ENCODE assay signal across 11 mouse cellular contexts in genomic region chr11:59584539-59584938, GRCm38 (mm10). TPM values are rescaled to one million over a fixed set of nuclear protein-coding genes. Genes with fewer than 3 reads are reported as not detected.
DNase-seq lines count a peak whose midpoint lies in the region; ATAC-seq and TF ChIP-seq lines count a peak whose summit lies in the region.
"Had no signal": no experiment of that assay in that cellular context is flagged by ENCODE, and none has a peak within 500 bp of the region (broad histone marks: within the 10 kb centered on the region; RNA-seq: fewer than 3 reads in every experiment).

No protein-coding gene starts in this region.

- no peak overlapping the region for H3K4me3 ChIP-seq in hindbrain, embryonic 10.5 days
- no peak overlapping the region for H3K4me3 ChIP-seq in hindbrain, postnatal 0 days (ENCODE audit: low read length)
- H3K4me3 ChIP-seq: hindbrain, embryonic 12.5 days; limb, embryonic 15.5 days had no signal

- WGBS in hindbrain, embryonic 10.5 days: 40% methylated on average over 6 of the region's 6 CpGs
- WGBS in hindbrain, postnatal 0 days: 41% methylated on average over 6 of the region's 6 CpGs

- H3K27ac ChIP-seq in hindbrain, embryonic 10.5 days: no peak overlapping the region
- no peak overlapping the region for H3K27ac ChIP-seq in hindbrain, postnatal 0 days
- H3K27ac ChIP-seq: hindbrain, embryonic 12.5 days; limb, embryonic 15.5 days had no signal

- no peaks in the 10 kb centered on the region for H3K27me3 ChIP-seq in hindbrain, embryonic 10.5 days (ENCODE audit: insufficient read depth, poor library complexity, severe bottlenecking)
- no peaks in the 10 kb centered on the region for H3K27me3 ChIP-seq in hindbrain, postnatal 0 days (ENCODE audit: insufficient read depth, low read length)
- H3K27me3 ChIP-seq: hindbrain, embryonic 12.5 days; limb, embryonic 15.5 days had no signal

- no peak overlapping the region for H3K4me2 ChIP-seq in hindbrain, postnatal 0 days (ENCODE audit: low read depth, low read length)
- H3K4me2 ChIP-seq: hindbrain, embryonic 12.5 days; limb, embryonic 15.5 days had no signal

- no peaks in the 10 kb centered on the region for H3K36me3 ChIP-seq in hindbrain, embryonic 10.5 days
- H3K36me3 ChIP-seq in hindbrain, postnatal 0 days (ENCODE audit: insufficient read depth, low read length): no peaks in the 10 kb centered on the region
- H3K36me3 ChIP-seq: hindbrain, embryonic 12.5 days; limb, embryonic 15.5 days had no signal

- no peak overlapping the region for H3K9ac ChIP-seq in hindbrain, postnatal 0 days (replicated peaks; ENCODE audit: low read length)
- H3K9ac ChIP-seq: hindbrain, embryonic 12.5 days; limb, embryonic 15.5 days had no signal

- TF ChIP-seq CTCF in hindbrain, postnatal 0 days (IDR thresholded peaks at IDR 0.05; ENCODE audit: low read depth): no peak

- H3K9me3 ChIP-seq in hindbrain, embryonic 10.5 days: no peaks in the 10 kb centered on the region
- H3K9me3 ChIP-seq in hindbrain, postnatal 0 days (ENCODE audit: low read length): no peaks in the 10 kb centered on the region
- H3K9me3 ChIP-seq: hindbrain, embryonic 12.5 days; limb, embryonic 15.5 days had no signal

- intact Hi-C loops in left cerebral cortex, postnatal 10 days (cut with DNase I): no loop called here

- DNase-seq in hindbrain, embryonic 10.5 days (ENCODE audit: low spot score): peak; percentile 39
- no peak for DNase-seq in hindbrain, postnatal 0 days (ENCODE audit: low spot score)
- peak; percentile 41 for DNase-seq in urinary bladder, postnatal 14 days (ENCODE audit: low spot score)
- DNase-seq in urinary bladder, adult 2 months (ENCODE audit: low spot score): no peak
- peak; percentile 61 for DNase-seq in forelimb bud, embryonic 11.5 days (ENCODE audit: low read depth, low spot score)
- DNase-seq in thymus, postnatal 25 days: peak; percentile 5
- no peak for DNase-seq in left cerebral cortex, adult 9 months (ENCODE audit: low spot score in 2 of 2)
- no peak for DNase-seq in left cerebral cortex, postnatal 10 days (ENCODE audit: extremely low spot score in 1 of 2, low spot score in 2 of 2)
- DNase-seq: cerebellum, adult 11 months had no signal

- no peaks in the 10 kb centered on the region for H3K4me1 ChIP-seq in hindbrain, embryonic 10.5 days (replicated peaks)
- H3K4me1 ChIP-seq in hindbrain, postnatal 0 days (ENCODE audit: insufficient read depth, low read length): no peaks in the 10 kb centered on the region
- H3K4me1 ChIP-seq: hindbrain, embryonic 12.5 days; limb, embryonic 15.5 days had no signal

- ATAC-seq in hindbrain, postnatal 0 days: no peak

RNA-seq across cellular contexts. Expression of gene Olfr222, which starts 8.5 kb away (rescaled TPM):
- not detected in 2 replicates for polyA plus RNA-seq in hindbrain, embryonic 10.5 days (2016; fragmentation: Nextera tagmentation; extraction: Ambion mirVana)
- not detected in 2 replicates for total RNA-seq in hindbrain, postnatal 0 days (2014; rRNA removed)
- polyA plus RNA-seq in hindbrain, postnatal 0 days (2015; fragmentation: Nextera tagmentation; extraction: Ambion mirVana): not detected in 2 replicates
- not detected in 2 replicates for polyA plus RNA-seq in urinary bladder, adult 2 months (2012; rRNA removed)
- total RNA-seq in left cerebral cortex, postnatal 10 days (2021): not detected
- polyA plus RNA-seq: hindbrain, embryonic 12.5 days; limb, embryonic 15.5 days had no signal

RNA-seq across cellular contexts. Expression of gene Olfr223, which starts 8.6 kb away (rescaled TPM):
- polyA plus RNA-seq in hindbrain, embryonic 10.5 days (2016; fragmentation: Nextera tagmentation; extraction: Ambion mirVana): not detected in 2 replicates
- total RNA-seq in hindbrain, postnatal 0 days (2014; rRNA removed): not detected in 2 replicates
- polyA plus RNA-seq in hindbrain, postnatal 0 days (2015; fragmentation: Nextera tagmentation; extraction: Ambion mirVana): not detected in 2 replicates
- polyA plus RNA-seq in urinary bladder, adult 2 months (2012; rRNA removed): not detected in 2 replicates
- not detected for total RNA-seq in left cerebral cortex, postnatal 10 days (2021)
- polyA plus RNA-seq: hindbrain, embryonic 12.5 days; limb, embryonic 15.5 days had no signal

RNA-seq across cellular contexts. Expression of gene Nlrp3, which starts 43.2 kb away (rescaled TPM):
- 0.17 TPM in 1 of 2 replicates, not detected in the other for polyA plus RNA-seq in hindbrain, embryonic 10.5 days (2016; fragmentation: Nextera tagmentation; extraction: Ambion mirVana)
- 0.29 and 0.31 TPM in 2 replicates for total RNA-seq in hindbrain, postnatal 0 days (2014; rRNA removed)
- 0.13 and 0.23 TPM in 2 replicates for polyA plus RNA-seq in hindbrain, postnatal 0 days (2015; fragmentation: Nextera tagmentation; extraction: Ambion mirVana)
- 0.70 and 0.75 TPM in 2 replicates for polyA plus RNA-seq in urinary bladder, adult 2 months (2012; rRNA removed)
- total RNA-seq in left cerebral cortex, postnatal 10 days (2021): 1 to 10 TPM in 1 of 2 experiments, under 1 TPM in 1; 0.79 to 1.5 TPM

RNA-seq across cellular contexts. Expression of gene Zkscan17, which starts 58.0 kb away (rescaled TPM):
- polyA plus RNA-seq in hindbrain, embryonic 10.5 days (2016; fragmentation: Nextera tagmentation; extraction: Ambion mirVana): 35.8 and 36.8 TPM in 2 replicates
- total RNA-seq in hindbrain, postnatal 0 days (2014; rRNA removed): 21.1 and 27.2 TPM in 2 replicates
- polyA plus RNA-seq in hindbrain, postnatal 0 days (2015; fragmentation: Nextera tagmentation; extraction: Ambion mirVana): 14.3 and 15.1 TPM in 2 replicates
- polyA plus RNA-seq in urinary bladder, adult 2 months (2012; rRNA removed): 8.3 and 13.8 TPM in 2 replicates
- 10 to 100 TPM; 15.6 to 16.2 TPM for total RNA-seq in left cerebral cortex, postnatal 10 days (2021)

Comparison
In these comparisons a context has a peak if more than half of its experiments do, and no peak if none do; other contexts are left out.
1. DNase-seq: peak in hindbrain, embryonic 10.5 days (single experiment), urinary bladder, postnatal 14 days (single experiment), forelimb bud, embryonic 11.5 days (single experiment) and thymus, postnatal 25 days (single experiment); none in hindbrain, postnatal 0 days (single experiment), urinary bladder, adult 2 months (single experiment), left cerebral cortex, adult 9 months (0 of 2) and left cerebral cortex, postnatal 10 days (0 of 2).